ENCODE assay signal across 9 mouse cellular contexts in genomic region chr1:189185206-189185750, GRCm38 (mm10).
A peak's percentile ranks its signal among the peaks of the same experiment; 100 is the strongest.
DNase-seq lines count a peak whose midpoint lies in the region; ATAC-seq lines count a peak whose summit lies in the region.
"Had no signal": no experiment of that assay in that cellular context is flagged by ENCODE, and none has a peak within 500 bp of the region (broad histone marks: within the 10 kb centered on the region; RNA-seq: fewer than 3 reads in every experiment).

No protein-coding gene starts in this region.

- H3K27me3 ChIP-seq in lung, embryonic 16.5 days (ENCODE audit: control insufficient read depth, insufficient read depth, low read depth, low read length) = no peaks in the 10 kb centered on the region
- no peaks in the 10 kb centered on the region for H3K27me3 ChIP-seq in forebrain, embryonic 13.5 days
- H3K27me3 ChIP-seq in midbrain, embryonic 15.5 days (replicated peaks) = no peaks in the 10 kb centered on the region

- no peaks in the 10 kb centered on the region for H3K9me3 ChIP-seq in lung, embryonic 16.5 days (ENCODE audit: control insufficient read depth, low read length)
- H3K9me3 ChIP-seq in forebrain, embryonic 13.5 days (replicated peaks) = no peaks in the 10 kb centered on the region
- H3K9me3 ChIP-seq in midbrain, embryonic 15.5 days = no peaks in the 10 kb centered on the region

- DNase-seq in heart, adult 11 months = peak; percentile 87
- no peak for DNase-seq in heart, postnatal 4 days
- DNase-seq in lung, postnatal 25 days (ENCODE audit: low spot score) = no peak
- DNase-seq: thymus, postnatal 14 days had no signal

- no peak overlapping the region for H3K27ac ChIP-seq in lung, embryonic 16.5 days (ENCODE audit: low read length)
- H3K27ac ChIP-seq in forebrain, embryonic 13.5 days = peak overlapping the region; percentile 68
- H3K27ac ChIP-seq in midbrain, embryonic 15.5 days = 0 out of 2 replicates have a peak overlapping the region, but pooled peaks have one; percentile 17

- ATAC-seq in lung, embryonic 16.5 days (ENCODE audit: low read depth) = peak; percentile 56; the same call in 1 of the 2 replicates
- ATAC-seq in forebrain, embryonic 13.5 days = peak; percentile 36; the same call in 1 of the 2 replicates
- no peak for ATAC-seq in midbrain, embryonic 15.5 days (replicated peaks)
- no peak for ATAC-seq in inflammation-experienced regulatory T-cells, adult 6 months
- ATAC-seq in erythroid progenitor cell, adult 5-6 weeks (replicated peaks; ENCODE audit: low FRiP score, poor library complexity, severe bottlenecking) = no peak

- H3K4me1 ChIP-seq in lung, embryonic 16.5 days (replicated peaks; ENCODE audit: control insufficient read depth, insufficient read depth, low read length) = peaks cover 6% of the 10 kb centered on the region
- H3K4me1 ChIP-seq in forebrain, embryonic 13.5 days = peaks cover 27% of the 10 kb centered on the region
- peaks cover 9% of the 10 kb centered on the region; the same call in 1 of the 2 replicates for H3K4me1 ChIP-seq in midbrain, embryonic 15.5 days

- H3K9ac ChIP-seq in lung, embryonic 16.5 days (ENCODE audit: low read length) = no peak overlapping the region
- H3K9ac ChIP-seq in forebrain, embryonic 13.5 days = no peak overlapping the region
- no peak overlapping the region for H3K9ac ChIP-seq in midbrain, embryonic 15.5 days

- WGBS in lung, embryonic 16.5 days = 37% methylated on average over 7 of the region's 7 CpGs
- WGBS in forebrain, embryonic 13.5 days = 21% methylated on average over 7 of the region's 7 CpGs
- 32% methylated on average over 7 of the region's 7 CpGs for WGBS in midbrain, embryonic 15.5 days

- no peaks in the 10 kb centered on the region for H3K36me3 ChIP-seq in lung, embryonic 16.5 days (ENCODE audit: control insufficient read depth, insufficient read depth, low read length)
- no peaks in the 10 kb centered on the region for H3K36me3 ChIP-seq in forebrain, embryonic 13.5 days (ENCODE audit: poor library complexity, severe bottlenecking)
- H3K36me3 ChIP-seq in midbrain, embryonic 15.5 days (replicated peaks) = no peaks in the 10 kb centered on the region

- H3K4me2 ChIP-seq in lung, embryonic 16.5 days (ENCODE audit: low read depth, low read length) = no peak overlapping the region
- no peak overlapping the region for H3K4me2 ChIP-seq in forebrain, embryonic 13.5 days
- H3K4me2 ChIP-seq in midbrain, embryonic 15.5 days = no peak overlapping the region

- no peak overlapping the region for H3K4me3 ChIP-seq in lung, embryonic 16.5 days (ENCODE audit: low read length)
- H3K4me3 ChIP-seq in forebrain, embryonic 13.5 days = no peak overlapping the region
- no peak overlapping the region for H3K4me3 ChIP-seq in midbrain, embryonic 15.5 days

Comparison
In these comparisons a context has a peak if more than half of its experiments do, and no peak if none do; other contexts are left out.
1. ATAC-seq: peak in lung, embryonic 16.5 days (single experiment) and forebrain, embryonic 13.5 days (single experiment); none in midbrain, embryonic 15.5 days (single experiment), inflammation-experienced regulatory T-cells, adult 6 months (single experiment) and erythroid progenitor cell, adult 5-6 weeks (single experiment).